Mouse (Mus musculus) A20 (cell line): ENCODE data around the gene Casp9.

Source experiments
- DNase-seq: peaks from one replicate; pipeline ENCODE4 v3.0.0-alpha.2; 2011; ENCODE audit warnings: low read depth, low spot score

Gene Casp9

GRCm38 (mm10) chr4:141781201-141781985 lies 12.0 kb upstream of the Casp9 start:
- DNase-seq, result no peak

- DNase-seq, result no peak
Observed at GRCm38 (mm10) chr4:141784835-141785234, 8.6 kb upstream of the Casp9 start.

DNA sequence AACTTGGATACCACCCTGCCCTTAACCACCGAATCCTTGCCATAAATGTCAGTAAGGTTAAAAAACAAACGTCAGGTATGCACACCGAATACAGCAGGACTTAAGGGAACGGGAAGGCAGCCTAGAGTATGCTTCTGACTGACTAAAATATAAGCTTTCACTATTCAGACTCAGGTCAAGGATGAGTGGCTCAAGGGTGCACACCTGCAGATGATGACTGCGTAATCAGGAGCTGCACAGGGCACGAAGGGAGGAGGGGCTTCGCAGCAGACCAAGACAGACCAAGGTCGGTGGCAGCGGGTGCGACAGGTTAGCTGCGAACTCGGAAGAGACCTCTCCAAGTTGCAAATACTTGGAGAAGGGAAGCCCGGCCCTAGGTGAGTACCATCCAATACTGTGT lies 7.3 kb upstream of the Casp9 start:
- DNase-seq, result peak; percentile 89

GRCm38 (mm10) chr4:141787046-141787445 lies 6.4 kb upstream of the Casp9 start:
- DNase-seq, result peak; percentile 51

- no peak for DNase-seq
Observed at GRCm38 (mm10) chr4:141787462-141787861, 6.0 kb upstream of the Casp9 start.

GRCm38 (mm10) chr4:141789564-141790218 lies 3.7 kb upstream of the Casp9 start:
- DNase-seq, result peak; percentile 70

GRCm38 (mm10) chr4:141790524-141790990 lies 2.9 kb upstream of the Casp9 start, which contains the start of gene Dnajc16:
Dnajc16 (minus strand) TSS chr4:141790931.
- DNase-seq, result peak; percentile 98

GRCm38 (mm10) chr4:141791486-141791885 lies 1.9 kb upstream of the Casp9 start:
- DNase-seq, result no peak

DNA sequence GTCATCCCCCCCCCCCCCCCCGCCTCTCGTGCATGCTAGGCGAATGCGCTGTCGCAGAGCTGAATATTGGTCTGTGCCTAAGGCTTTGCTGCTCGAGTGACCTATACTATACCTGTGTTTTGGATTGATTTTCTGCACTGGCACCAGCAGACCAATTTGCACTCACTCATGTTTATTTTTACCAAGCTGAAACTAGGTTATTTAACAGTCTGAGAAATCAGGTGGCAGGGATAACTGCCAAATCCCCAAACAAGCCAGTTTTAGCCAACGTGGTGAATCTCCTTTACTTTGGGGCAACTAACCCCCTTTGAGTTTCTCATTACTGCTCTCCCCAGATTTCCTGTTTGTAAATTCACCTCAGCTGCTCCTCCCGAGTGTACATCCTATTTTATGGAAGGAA lies 1.5 kb upstream of the Casp9 start:
- no peak for DNase-seq

GRCm38 (mm10) chr4:141792554-141793281 lies 694 bp upstream of the Casp9 start:
- no peak for DNase-seq

GRCm38 (mm10) chr4:141794152-141794535 lies 732 bp downstream of the Casp9 start:
- DNase-seq, result no peak

GRCm38 (mm10) chr4:141796356-141796755 lies 2.9 kb downstream of the Casp9 start:
- no peak for DNase-seq

- no peak for DNase-seq
Observed at GRCm38 (mm10) chr4:141796954-141797353, 3.5 kb downstream of the Casp9 start.

GRCm38 (mm10) chr4:141797545-141797944 lies 4.1 kb downstream of the Casp9 start:
- DNase-seq, result no peak

DNA sequence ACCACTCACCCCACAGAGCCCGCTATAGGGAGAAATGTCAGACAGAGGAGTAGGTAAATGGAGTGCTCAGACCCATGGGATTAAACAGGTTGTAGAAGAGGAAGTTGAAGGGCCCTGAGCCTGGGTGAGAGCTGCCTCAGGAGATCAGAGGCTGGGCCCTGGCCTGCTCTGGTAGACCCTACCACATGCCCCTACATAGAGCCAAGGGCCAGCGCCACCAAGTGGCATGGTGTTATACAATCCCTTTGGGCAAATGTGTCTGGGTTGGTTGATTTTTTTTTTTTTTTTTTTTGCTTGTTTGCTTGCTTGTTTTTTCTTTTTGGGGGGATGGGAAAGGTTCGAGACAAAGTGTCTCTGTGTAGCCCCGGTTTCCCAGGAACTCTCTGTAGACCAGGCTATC lies 10.7 kb downstream of the Casp9 start:
- DNase-seq, result peak; percentile 55

DNA sequence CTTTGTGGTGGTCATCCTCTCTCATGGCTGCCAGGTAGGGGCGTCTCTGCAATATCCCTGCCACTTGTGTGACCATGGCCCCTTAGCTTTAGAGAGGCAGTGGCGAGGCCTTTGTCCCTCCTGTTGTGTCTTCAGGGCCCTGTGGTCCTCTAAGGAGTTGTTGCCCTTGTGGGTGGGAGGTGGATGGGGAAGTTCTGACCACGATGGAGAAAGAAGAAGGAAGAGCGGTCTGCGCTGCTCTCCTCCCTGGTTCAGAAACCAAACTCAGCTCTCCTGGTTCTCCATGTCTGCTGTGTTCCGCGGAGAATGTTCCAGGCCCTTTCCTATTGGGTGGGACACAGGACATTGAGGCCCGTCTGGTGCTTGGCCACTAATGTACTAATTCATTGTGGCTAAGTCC lies 12.5 kb downstream of the Casp9 start:
- no peak for DNase-seq

- peak; percentile 64 for DNase-seq
Observed at GRCm38 (mm10) chr4:141809850-141810464, 16.5 kb downstream of the Casp9 start.

- DNase-seq, result no peak
Observed at GRCm38 (mm10) chr4:141810975-141811374, 17.6 kb downstream of the Casp9 start.

- no peak for DNase-seq
Observed at GRCm38 (mm10) chr4:141811375-141811774, 18.0 kb downstream of the Casp9 start.

- DNase-seq, result no peak
Observed at GRCm38 (mm10) chr4:141816267-141816666, 22.9 kb downstream of the Casp9 start.

- no peak for DNase-seq
Observed at GRCm38 (mm10) chr4:141816776-141817655, 23.6 kb downstream of the Casp9 start.
